Mouse (Mus musculus): ENCODE measurements around the gene Zcwpw1. TPM values are rescaled to one million over a fixed set of nuclear protein-coding genes. Genes with fewer than 3 reads are reported as not detected.

Zcwpw1 gene
- polyA plus RNA-seq, 1 experiment from 2014 or later, result 9.6 TPM

GRCm38 (mm10) chr5:137779053-137779933, 8.3 kb upstream of the Zcwpw1 start:
- H3K9me3 ChIP-seq (replicated peaks; ENCODE audit: control insufficient read depth, low read length), result no peaks in the 10 kb centered on the region
- H3K4me3 ChIP-seq (ENCODE audit: low read length), result peak overlapping the region; percentile 98
- H3K4me2 ChIP-seq (ENCODE audit: low read depth, low read length), result peak overlapping the region; percentile 84
- peak overlapping the region; percentile 99 for H3K9ac ChIP-seq (ENCODE audit: low read length)
- peak overlapping the region; percentile 93 for H3K27ac ChIP-seq (ENCODE audit: low read length)
- no peaks in the 10 kb centered on the region for H3K27me3 ChIP-seq (ENCODE audit: control insufficient read depth, insufficient read depth, low read length)
- peaks cover 43% of the 10 kb centered on the region for H3K4me1 ChIP-seq (ENCODE audit: control insufficient read depth, insufficient read depth, low read length)
- peaks cover 29% of the 10 kb centered on the region for H3K36me3 ChIP-seq (ENCODE audit: control insufficient read depth, insufficient read depth)
- ATAC-seq (replicated peaks; ENCODE audit: extremely low read depth, insufficient read depth, low FRiP score), result peak; percentile 26
- under 1% methylated on average over 69 of the region's 83 CpGs for WGBS

DNA sequence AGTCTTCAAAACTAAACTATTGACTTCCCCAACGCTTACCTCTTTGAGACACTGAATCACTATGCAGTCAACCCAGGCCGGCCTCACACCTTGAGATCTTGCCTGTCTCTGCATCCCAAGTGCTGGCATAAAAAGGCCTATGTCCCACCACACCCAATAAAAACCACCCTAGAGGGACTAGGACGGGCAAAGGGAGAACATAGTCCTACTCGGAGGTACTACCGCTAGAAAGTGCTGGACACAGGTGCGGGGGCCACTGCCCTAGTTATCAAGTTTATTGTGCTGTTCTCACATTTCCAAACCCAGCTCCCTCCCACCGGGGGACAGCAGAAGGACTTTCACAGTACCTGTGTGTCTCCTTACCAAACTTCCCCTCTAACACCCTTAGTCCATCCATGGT, 5.9 kb upstream of the Zcwpw1 start:
- Histone ChIP-seq H3K4me1 (ENCODE audit: control insufficient read depth, insufficient read depth, low read length) (peaks cover 45% of the 10 kb centered on the region), H3K36me3 (ENCODE audit: control insufficient read depth, insufficient read depth) (peaks cover 29% of the 10 kb centered on the region), H3K27ac (ENCODE audit: low read length) (no peak overlapping the region), H3K9ac (ENCODE audit: low read length) (no peak overlapping the region), H3K9me3 (replicated peaks; ENCODE audit: control insufficient read depth, low read length) (no peaks in the 10 kb centered on the region), H3K27me3 (ENCODE audit: control insufficient read depth, insufficient read depth, low read length) (no peaks in the 10 kb centered on the region), H3K4me2 (ENCODE audit: low read depth, low read length) (no peak overlapping the region), H3K4me3 (ENCODE audit: low read length) (no peak overlapping the region)
- 94% methylated on average over 7 of the region's 7 CpGs for WGBS
- no peak for ATAC-seq (replicated peaks; ENCODE audit: extremely low read depth, insufficient read depth, low FRiP score)

- H3K36me3 ChIP-seq (ENCODE audit: control insufficient read depth, insufficient read depth), result peaks cover 29% of the 10 kb centered on the region
- ATAC-seq (replicated peaks; ENCODE audit: extremely low read depth, insufficient read depth, low FRiP score), result no peak
- H3K27ac ChIP-seq (ENCODE audit: low read length), result no peak overlapping the region
- H3K27me3 ChIP-seq (ENCODE audit: control insufficient read depth, insufficient read depth, low read length), result no peaks in the 10 kb centered on the region
- H3K4me1 ChIP-seq (ENCODE audit: control insufficient read depth, insufficient read depth, low read length), result peaks cover 38% of the 10 kb centered on the region
- H3K9me3 ChIP-seq (replicated peaks; ENCODE audit: control insufficient read depth, low read length), result 0 out of 2 replicates have a peak, but pooled peaks cover under 1% of the 10 kb centered on the region
- WGBS, result 78% methylated on average over 13 of the region's 13 CpGs
- H3K4me2 ChIP-seq (ENCODE audit: low read depth, low read length), result peak overlapping the region; percentile 90; the same call in 1 of the 2 replicates
- H3K9ac ChIP-seq (ENCODE audit: low read length), result no peak overlapping the region
- no peak overlapping the region for H3K4me3 ChIP-seq (ENCODE audit: low read length)
Measured at GRCm38 (mm10) chr5:137782776-137783522, 4.6 kb upstream of the Zcwpw1 start.

DNA sequence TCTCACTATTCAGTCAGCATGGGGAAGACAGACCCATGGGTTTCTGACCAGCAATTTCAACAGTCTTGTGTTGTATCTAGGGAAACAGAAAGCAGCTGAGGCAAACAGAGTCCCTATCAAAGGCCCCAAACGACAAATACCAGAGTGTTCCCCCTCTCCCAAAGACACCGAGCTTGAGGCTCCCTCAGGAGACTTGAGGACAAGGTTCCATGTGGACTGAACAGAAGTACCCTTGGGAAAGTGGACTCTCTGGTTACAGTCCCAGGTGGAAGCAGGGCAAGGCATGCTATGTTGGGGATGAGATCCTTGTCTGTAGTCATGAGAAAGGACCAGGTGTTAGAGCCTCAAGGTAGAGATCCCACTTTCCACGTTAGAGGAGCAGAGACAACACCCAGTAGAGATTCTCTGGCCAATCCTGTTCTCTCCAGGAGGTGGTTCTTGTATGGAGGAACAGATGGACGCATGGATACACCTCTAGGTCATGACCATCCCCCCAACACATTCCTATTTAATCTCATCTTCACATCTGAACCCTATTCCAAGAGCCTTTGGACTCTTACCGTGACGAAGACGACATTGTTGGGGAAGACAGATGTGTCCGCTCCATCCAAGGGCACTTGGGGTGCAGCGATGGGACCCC, 3.6 kb upstream of the Zcwpw1 start:
- Histone ChIP-seq H3K4me1 (ENCODE audit: control insufficient read depth, insufficient read depth, low read length) (peaks cover 35% of the 10 kb centered on the region), H3K27me3 (ENCODE audit: control insufficient read depth, insufficient read depth, low read length) (no peaks in the 10 kb centered on the region), H3K4me3 (ENCODE audit: low read length) (peak overlapping the region; percentile 84), H3K9me3 (replicated peaks; ENCODE audit: control insufficient read depth, low read length) (peaks cover 3% of the 10 kb centered on the region; the same call in 1 of the 2 replicates), H3K9ac (ENCODE audit: low read length) (peak overlapping the region; percentile 91), H3K27ac (ENCODE audit: low read length) (no peak overlapping the region), H3K4me2 (ENCODE audit: low read depth, low read length) (peak overlapping the region; percentile 90), H3K36me3 (ENCODE audit: control insufficient read depth, insufficient read depth) (peaks cover 29% of the 10 kb centered on the region)
- WGBS, result 61% methylated on average over 9 of the region's 9 CpGs
- ATAC-seq (replicated peaks; ENCODE audit: extremely low read depth, insufficient read depth, low FRiP score), result no peak

DNA sequence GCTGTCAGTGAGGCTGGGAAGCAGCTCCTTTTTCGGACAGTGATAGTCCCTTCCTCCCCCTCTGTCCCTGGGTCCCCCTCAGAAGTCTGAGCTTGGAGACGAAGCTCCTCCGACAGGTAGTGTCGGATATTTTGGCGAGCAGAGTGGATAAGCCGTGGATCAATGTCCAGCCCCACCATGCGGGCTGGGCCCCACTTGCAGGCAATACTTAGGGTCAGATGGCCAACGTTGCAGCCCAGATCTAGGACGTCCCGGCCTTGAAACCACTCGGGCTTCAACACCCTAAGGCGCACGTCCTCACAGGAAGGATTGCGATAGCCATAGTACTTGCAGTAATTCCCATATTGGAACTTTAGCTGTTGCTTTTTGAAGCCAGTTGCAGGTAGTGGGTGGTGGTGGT, 3.1 kb upstream of the Zcwpw1 start:
- peak overlapping the region; percentile 90 for H3K4me2 ChIP-seq (ENCODE audit: low read depth, low read length)
- no peak overlapping the region for H3K27ac ChIP-seq (ENCODE audit: low read length)
- peaks cover 29% of the 10 kb centered on the region for H3K36me3 ChIP-seq (ENCODE audit: control insufficient read depth, insufficient read depth)
- H3K4me1 ChIP-seq (ENCODE audit: control insufficient read depth, insufficient read depth, low read length), result peaks cover 35% of the 10 kb centered on the region
- WGBS, result 67% methylated on average over 14 of the region's 14 CpGs
- peaks cover 3% of the 10 kb centered on the region; the same call in 1 of the 2 replicates for H3K9me3 ChIP-seq (replicated peaks; ENCODE audit: control insufficient read depth, low read length)
- H3K9ac ChIP-seq (ENCODE audit: low read length), result peak overlapping the region; percentile 91
- H3K4me3 ChIP-seq (ENCODE audit: low read length), result peak overlapping the region; percentile 84
- H3K27me3 ChIP-seq (ENCODE audit: control insufficient read depth, insufficient read depth, low read length), result no peaks in the 10 kb centered on the region
- no peak for ATAC-seq (replicated peaks; ENCODE audit: extremely low read depth, insufficient read depth, low FRiP score)

DNA sequence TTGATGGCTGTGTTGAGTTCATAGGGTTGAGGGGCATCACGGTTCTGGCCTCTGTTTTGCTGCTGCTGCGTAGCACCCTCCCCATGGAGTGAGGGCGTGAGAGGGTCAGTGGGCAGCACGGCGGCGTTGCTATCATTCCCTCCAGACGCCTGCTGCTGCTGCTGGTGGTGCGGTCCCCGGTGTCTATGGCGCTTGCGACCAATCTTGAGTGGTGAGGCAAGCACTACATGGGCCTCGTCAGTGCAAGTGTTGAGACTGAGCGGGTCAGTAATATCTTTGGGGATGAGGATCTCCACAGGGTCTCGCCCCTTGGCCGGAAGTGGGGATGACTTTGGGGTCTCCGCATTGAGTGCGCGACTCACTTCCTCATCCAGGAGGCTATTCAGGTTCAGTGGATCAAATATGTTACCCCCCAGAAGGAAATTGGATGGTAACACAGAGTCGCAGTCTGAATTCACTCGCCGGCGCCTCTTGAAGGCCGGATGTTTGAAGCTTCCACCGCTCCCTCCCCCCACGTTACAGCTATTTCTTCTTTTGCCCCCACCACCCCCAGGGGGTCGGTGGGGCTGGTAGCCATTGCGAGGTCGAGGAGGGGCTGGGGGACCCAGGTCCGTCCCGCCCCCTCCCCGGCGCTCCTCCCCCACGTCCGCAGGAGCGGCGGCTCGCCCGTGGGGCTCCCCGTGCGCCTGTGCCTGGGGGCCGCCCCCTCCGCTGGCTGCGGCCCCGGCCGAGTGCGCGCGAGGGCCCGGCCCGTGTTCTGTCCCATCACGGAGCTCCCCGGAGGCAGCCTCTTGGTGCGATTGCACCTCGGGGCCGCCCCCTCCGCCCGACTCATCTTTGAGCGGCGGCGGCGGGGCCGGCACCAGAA, 2.2 kb upstream of the Zcwpw1 start:
- H3K4me3 ChIP-seq (ENCODE audit: low read length), result peak overlapping the region; percentile 84
- no peaks in the 10 kb centered on the region for H3K27me3 ChIP-seq (ENCODE audit: control insufficient read depth, insufficient read depth, low read length)
- peak overlapping the region; percentile 90 for H3K4me2 ChIP-seq (ENCODE audit: low read depth, low read length)
- WGBS, result 2% methylated on average over 52 of the region's 62 CpGs
- peaks cover 27% of the 10 kb centered on the region for H3K4me1 ChIP-seq (ENCODE audit: control insufficient read depth, insufficient read depth, low read length)
- peaks cover 25% of the 10 kb centered on the region for H3K36me3 ChIP-seq (ENCODE audit: control insufficient read depth, insufficient read depth)
- ATAC-seq (replicated peaks; ENCODE audit: extremely low read depth, insufficient read depth, low FRiP score), result peak; percentile 2
- H3K27ac ChIP-seq (ENCODE audit: low read length), result peak overlapping the region; percentile 100
- H3K9me3 ChIP-seq (replicated peaks; ENCODE audit: control insufficient read depth, low read length), result peaks cover 3% of the 10 kb centered on the region; the same call in 1 of the 2 replicates
- peak overlapping the region; percentile 91 for H3K9ac ChIP-seq (ENCODE audit: low read length)

DNA sequence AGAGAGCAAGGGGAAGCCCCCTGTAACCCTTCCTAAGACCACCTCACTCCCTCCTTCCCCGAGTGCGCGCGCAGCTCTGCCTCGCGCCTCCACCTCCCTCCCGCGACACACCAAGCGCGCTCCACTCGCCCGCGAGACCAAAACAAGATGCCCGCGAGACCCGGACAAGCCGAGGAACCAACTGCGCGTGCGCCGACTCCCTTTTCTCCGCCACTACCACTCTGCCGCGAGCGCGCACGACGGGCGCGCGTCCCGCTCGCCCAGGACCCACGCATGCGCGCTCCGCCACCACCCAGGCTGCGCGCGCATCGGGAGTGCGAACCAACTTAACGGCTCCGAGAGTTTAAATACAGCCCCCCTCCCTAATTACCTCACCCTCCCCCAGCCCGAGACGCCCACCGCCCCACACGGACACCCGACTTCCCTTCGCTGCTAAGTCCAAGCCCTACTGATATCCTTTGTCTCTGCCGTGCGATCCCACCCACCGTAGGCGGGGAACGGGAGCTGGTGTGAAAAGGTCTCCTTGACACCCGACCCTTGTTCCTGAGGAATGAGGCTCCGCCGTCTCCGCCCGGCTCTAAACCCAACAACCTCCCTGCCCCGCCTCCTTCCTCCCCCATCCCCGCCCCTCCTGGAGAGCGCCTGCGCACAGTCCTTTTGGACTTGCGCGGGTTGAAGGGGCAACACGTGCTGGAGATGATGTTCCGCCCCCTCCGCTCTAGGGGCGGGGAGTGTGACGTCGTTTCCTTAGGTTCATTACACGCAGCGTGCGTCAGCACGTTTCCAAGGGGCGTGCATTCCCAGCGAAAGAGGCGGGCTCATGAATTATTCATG, 1.3 kb upstream of the Zcwpw1 start:
- under 1% methylated on average over 79 of the region's 79 CpGs for WGBS
- H3K9me3 ChIP-seq (replicated peaks; ENCODE audit: control insufficient read depth, low read length), result peaks cover 3% of the 10 kb centered on the region; the same call in 1 of the 2 replicates
- ATAC-seq (replicated peaks; ENCODE audit: extremely low read depth, insufficient read depth, low FRiP score), result peak; percentile 91

More for the DNA sequence above, 1.3 kb upstream of the Zcwpw1 start:
- Histone ChIP-seq H3K4me3 (ENCODE audit: low read length) (peak overlapping the region; percentile 84), H3K4me2 (ENCODE audit: low read depth, low read length) (peak overlapping the region; percentile 90), H3K4me1 (ENCODE audit: control insufficient read depth, insufficient read depth, low read length) (peaks cover 26% of the 10 kb centered on the region), H3K27ac (ENCODE audit: low read length) (peak overlapping the region; percentile 100), H3K36me3 (ENCODE audit: control insufficient read depth, insufficient read depth) (peaks cover 19% of the 10 kb centered on the region), H3K27me3 (ENCODE audit: control insufficient read depth, insufficient read depth, low read length) (no peaks in the 10 kb centered on the region), H3K9ac (ENCODE audit: low read length) (peak overlapping the region; percentile 91)

Measured in heart, embryonic 16.5 days (tissue).